ENCODE assay signal across 8 mouse cellular contexts in the genomic region with DNA sequence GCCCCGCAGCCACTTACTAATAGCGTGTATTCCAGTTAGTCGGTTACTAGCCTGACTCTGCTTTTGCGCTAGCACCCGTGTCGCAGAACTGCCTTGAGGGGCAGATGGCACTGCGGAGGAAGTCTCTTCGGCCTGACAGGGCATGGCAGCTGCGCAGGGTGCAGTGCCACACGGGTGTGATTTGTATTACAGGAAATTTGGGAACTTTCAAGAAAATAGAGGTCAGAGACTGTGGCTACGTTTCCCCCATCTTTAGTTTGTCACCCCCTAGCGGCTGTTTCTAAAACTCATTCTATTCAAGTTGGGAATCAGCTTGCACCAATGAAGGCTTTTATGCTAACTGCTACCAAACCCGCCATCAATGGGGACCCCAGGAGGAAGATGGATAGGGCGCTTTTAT. TPM values are rescaled to one million over a fixed set of nuclear protein-coding genes. Genes with fewer than 3 reads are reported as not detected.
DNase-seq lines count a peak whose midpoint lies in the region; ATAC-seq and TF ChIP-seq lines count a peak whose summit lies in the region.

No protein-coding gene starts in this region.

- H3K9me3 ChIP-seq in embryonic facial prominence, embryonic 13.5 days = no peaks in the 10 kb centered on the region
- no peaks in the 10 kb centered on the region for H3K9me3 ChIP-seq in hindbrain, embryonic 10.5 days
- H3K9me3 ChIP-seq in limb, embryonic 12.5 days = no peaks in the 10 kb centered on the region
- no peaks in the 10 kb centered on the region for H3K9me3 ChIP-seq in midbrain, embryonic 14.5 days (ENCODE audit: control insufficient read depth, low read length)

- H3K27me3 ChIP-seq in embryonic facial prominence, embryonic 13.5 days = 0 out of 2 replicates have a peak, but pooled peaks cover 2% of the 10 kb centered on the region
- H3K27me3 ChIP-seq in hindbrain, embryonic 10.5 days (ENCODE audit: insufficient read depth, poor library complexity, severe bottlenecking) = peaks cover 2% of the 10 kb centered on the region; the same call in 1 of the 2 replicates
- 0 out of 2 replicates have a peak, but pooled peaks cover 5% of the 10 kb centered on the region for H3K27me3 ChIP-seq in limb, embryonic 12.5 days
- H3K27me3 ChIP-seq in midbrain, embryonic 14.5 days (ENCODE audit: control insufficient read depth, insufficient read depth, low read length) = no peaks in the 10 kb centered on the region

- H3K4me3 ChIP-seq in left cerebral cortex, adult 2 months = no peak overlapping the region
- H3K4me3 ChIP-seq in embryonic facial prominence, embryonic 13.5 days = peak overlapping the region; percentile 25
- no peak overlapping the region for H3K4me3 ChIP-seq in hindbrain, embryonic 10.5 days
- H3K4me3 ChIP-seq in limb, embryonic 12.5 days (replicated peaks) = no peak overlapping the region
- no peak overlapping the region for H3K4me3 ChIP-seq in midbrain, embryonic 14.5 days (replicated peaks; ENCODE audit: low read depth, low read length)

- TF ChIP-seq CTCF in left cerebral cortex, adult 2 months (IDR thresholded peaks at IDR 0.05) = peak; percentile 71

- no peak for ATAC-seq in embryonic facial prominence, embryonic 13.5 days (ENCODE audit: insufficient number of reproducible peaks, insufficient read depth, low FRiP score, low TSS enrichment, low read depth)
- ATAC-seq in limb, embryonic 12.5 days (ENCODE audit: insufficient number of reproducible peaks, insufficient read depth, low FRiP score, low TSS enrichment, low read depth) = no peak
- ATAC-seq in midbrain, embryonic 14.5 days (ENCODE audit: low FRiP score, low TSS enrichment) = no peak
- no peak; the same call in 1 of the 2 replicates for ATAC-seq in monocyte, adult 5-6 weeks (replicated peaks; ENCODE audit: insufficient number of reproducible peaks, low FRiP score, low TSS enrichment, poor library complexity, severe bottlenecking)

- H3K36me3 ChIP-seq in embryonic facial prominence, embryonic 13.5 days = no peaks in the 10 kb centered on the region
- no peaks in the 10 kb centered on the region for H3K36me3 ChIP-seq in hindbrain, embryonic 10.5 days
- no peaks in the 10 kb centered on the region for H3K36me3 ChIP-seq in limb, embryonic 12.5 days
- H3K36me3 ChIP-seq in midbrain, embryonic 14.5 days (ENCODE audit: control insufficient read depth, insufficient read depth, low read length) = no peaks in the 10 kb centered on the region

- H3K9ac ChIP-seq in embryonic facial prominence, embryonic 13.5 days = peak overlapping the region; percentile 52; the same call in 1 of the 2 replicates
- H3K9ac ChIP-seq in limb, embryonic 12.5 days (replicated peaks) = no peak overlapping the region
- H3K9ac ChIP-seq in midbrain, embryonic 14.5 days (replicated peaks; ENCODE audit: low read length) = no peak overlapping the region

- DNase-seq in left cerebral cortex, adult 2 months (ENCODE audit: extremely low spot score in 1 of 2, low spot score in 2 of 2) = no peak
- no peak for DNase-seq in left cerebral cortex, adult 9 months (ENCODE audit: low spot score in 2 of 2)
- DNase-seq in NIH3T3 (ENCODE audit: low read depth) = peak; percentile 85
- peak; percentile 33 for DNase-seq in hindbrain, embryonic 10.5 days (ENCODE audit: low spot score)
- DNase-seq in midbrain, embryonic 14.5 days = peak; percentile 76

- H3K27ac ChIP-seq in left cerebral cortex, adult 2 months = no peak overlapping the region
- no peak overlapping the region for H3K27ac ChIP-seq in embryonic facial prominence, embryonic 13.5 days
- no peak overlapping the region for H3K27ac ChIP-seq in hindbrain, embryonic 10.5 days
- no peak overlapping the region for H3K27ac ChIP-seq in limb, embryonic 12.5 days
- H3K27ac ChIP-seq in midbrain, embryonic 14.5 days (replicated peaks; ENCODE audit: low read depth, low read length) = no peak overlapping the region

- peak overlapping the region; percentile 50 for H3K4me2 ChIP-seq in embryonic facial prominence, embryonic 13.5 days
- H3K4me2 ChIP-seq in limb, embryonic 12.5 days = peak overlapping the region; percentile 48
- H3K4me2 ChIP-seq in midbrain, embryonic 14.5 days (ENCODE audit: low read length) = peak overlapping the region; percentile 28; the same call in 1 of the 2 replicates

- H3K4me1 ChIP-seq in embryonic facial prominence, embryonic 13.5 days = no peaks in the 10 kb centered on the region
- 0 out of 2 replicates have a peak, but pooled peaks cover 2% of the 10 kb centered on the region for H3K4me1 ChIP-seq in hindbrain, embryonic 10.5 days (replicated peaks)
- peaks cover 9% of the 10 kb centered on the region; the same call in 1 of the 2 replicates for H3K4me1 ChIP-seq in limb, embryonic 12.5 days (replicated peaks)
- no peaks in the 10 kb centered on the region for H3K4me1 ChIP-seq in midbrain, embryonic 14.5 days (ENCODE audit: control insufficient read depth, insufficient read depth, low read length)

- intact Hi-C loops in left cerebral cortex, adult 2 months (cut with DNase I) = loop anchor here (2.0 kb wide), 1 partner anchor 164 kb away; no protein-coding TSS in a partner anchor

- WGBS in embryonic facial prominence, embryonic 13.5 days = 29% methylated on average over 14 of the region's 14 CpGs
- WGBS in hindbrain, embryonic 10.5 days = 35% methylated on average over 14 of the region's 14 CpGs
- WGBS in limb, embryonic 12.5 days = 27% methylated on average over 14 of the region's 14 CpGs
- WGBS in midbrain, embryonic 14.5 days = 35% methylated on average over 14 of the region's 14 CpGs

RNA-seq across cellular contexts. Expression of gene Prr5l, which starts 11.6 kb away (rescaled TPM):
- 1 to 10 TPM; 5.1 to 7.7 TPM for total RNA-seq in left cerebral cortex, adult 2 months (2021)
- polyA plus RNA-seq in embryonic facial prominence, embryonic 13.5 days (2015; fragmentation: Nextera tagmentation; extraction: Ambion mirVana) = 25.7 and 34.1 TPM in 2 replicates
- 17.8 and 21.6 TPM in 2 replicates for polyA plus RNA-seq in hindbrain, embryonic 10.5 days (2016; fragmentation: Nextera tagmentation; extraction: Ambion mirVana)
- 47.2 and 50.6 TPM in 2 replicates for polyA plus RNA-seq in limb, embryonic 12.5 days (2016; fragmentation: Nextera tagmentation; extraction: Ambion mirVana)
- 2.5 and 4.9 TPM in 2 replicates for polyA plus RNA-seq in midbrain, embryonic 14.5 days (2014; fragmentation: Nextera tagmentation; extraction: Ambion mirVana)
- 41.2 to 46.3 TPM (median 41.9 TPM) in 3 replicates for total RNA-seq in monocyte, adult 5-6 weeks (2017)

RNA-seq across cellular contexts. Expression of gene Commd9, which starts 14.9 kb away (rescaled TPM):
- total RNA-seq in left cerebral cortex, adult 2 months (2021) = 10 to 100 TPM; 38.6 to 42.3 TPM
- 67.7 and 69.1 TPM in 2 replicates for polyA plus RNA-seq in embryonic facial prominence, embryonic 13.5 days (2015; fragmentation: Nextera tagmentation; extraction: Ambion mirVana)
- 71.5 and 85.4 TPM in 2 replicates for polyA plus RNA-seq in hindbrain, embryonic 10.5 days (2016; fragmentation: Nextera tagmentation; extraction: Ambion mirVana)
- 55.4 and 60.0 TPM in 2 replicates for polyA plus RNA-seq in limb, embryonic 12.5 days (2016; fragmentation: Nextera tagmentation; extraction: Ambion mirVana)
- 109 and 110 TPM in 2 replicates for polyA plus RNA-seq in midbrain, embryonic 14.5 days (2014; fragmentation: Nextera tagmentation; extraction: Ambion mirVana)
- 21.2 to 53.4 TPM (median 31.4 TPM) in 3 replicates for total RNA-seq in monocyte, adult 5-6 weeks (2017)

Comparison
In these comparisons a context has a peak if more than half of its experiments do, and no peak if none do; other contexts are left out.
1. DNase-seq: peak in NIH3T3 (single experiment), hindbrain, embryonic 10.5 days (single experiment) and midbrain, embryonic 14.5 days (single experiment); none in left cerebral cortex, adult 2 months (0 of 2) and left cerebral cortex, adult 9 months (0 of 2).
2. Peak in every context shown above with its lines, with median percentiles within 50 percentile points of each other: H3K4me2 ChIP-seq.